Mouse (Mus musculus): ENCODE results near the gene Vti1a.

DNA sequence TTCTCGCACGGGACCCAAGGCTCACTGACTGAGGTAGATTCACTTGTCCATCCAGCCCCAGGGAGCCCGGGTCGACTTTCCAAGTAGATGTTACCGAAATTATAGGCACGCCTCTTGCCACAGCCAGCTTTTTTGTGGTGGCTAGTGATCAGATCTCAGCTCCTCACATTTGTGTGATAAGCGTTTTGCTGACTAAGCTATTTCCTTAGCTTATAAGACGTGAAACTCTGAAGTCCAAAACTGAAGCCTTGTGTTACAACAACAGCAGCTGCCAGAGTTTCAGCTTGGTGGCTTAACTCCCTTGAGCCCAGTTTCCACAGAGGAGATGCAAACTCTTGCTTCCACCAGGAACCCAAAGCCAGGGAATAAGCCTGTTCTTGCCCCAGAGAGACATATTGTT, 6.5 kb downstream of the Vti1a start:
- TF ChIP-seq FLI1 (IDR thresholded peaks at IDR 0.05; ENCODE audit: low read length) (no peak), GATA1 (IDR thresholded peaks at IDR 0.05; ENCODE audit: borderline replicate concordance, low read length) (no peak)
